Mouse (Mus musculus): ENCODE results near the gene B430305J03Rik.

Gene B430305J03Rik

DNA sequence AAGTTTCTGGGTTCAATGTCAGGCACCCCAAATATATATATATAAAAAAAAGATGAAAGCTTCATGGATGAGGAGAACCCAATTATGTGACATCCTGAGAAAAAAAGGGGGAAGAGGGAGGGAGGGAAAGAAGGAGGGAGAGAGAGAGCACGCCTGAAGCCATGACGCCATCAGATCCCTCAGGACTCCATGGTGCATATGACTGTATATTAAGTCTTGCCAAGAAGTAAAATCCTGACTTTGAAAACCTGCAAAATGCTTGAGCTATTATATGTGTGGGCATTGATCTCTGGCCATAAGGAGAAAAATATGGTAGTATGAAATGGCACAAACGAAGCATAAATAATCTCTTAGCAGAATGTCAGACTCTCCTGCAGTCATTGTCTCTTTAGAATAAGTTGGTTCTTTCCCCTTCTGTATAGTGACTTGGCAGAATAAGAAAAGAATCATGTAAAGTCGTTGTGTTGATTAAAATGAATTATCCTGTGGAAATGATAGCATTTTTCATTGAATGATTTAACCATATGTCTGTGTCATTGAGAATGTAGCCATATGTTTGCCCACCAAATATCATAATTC, 17.6 kb downstream of the B430305J03Rik start:
- no peak for DNase-seq (ENCODE audit: low spot score)

DNA sequence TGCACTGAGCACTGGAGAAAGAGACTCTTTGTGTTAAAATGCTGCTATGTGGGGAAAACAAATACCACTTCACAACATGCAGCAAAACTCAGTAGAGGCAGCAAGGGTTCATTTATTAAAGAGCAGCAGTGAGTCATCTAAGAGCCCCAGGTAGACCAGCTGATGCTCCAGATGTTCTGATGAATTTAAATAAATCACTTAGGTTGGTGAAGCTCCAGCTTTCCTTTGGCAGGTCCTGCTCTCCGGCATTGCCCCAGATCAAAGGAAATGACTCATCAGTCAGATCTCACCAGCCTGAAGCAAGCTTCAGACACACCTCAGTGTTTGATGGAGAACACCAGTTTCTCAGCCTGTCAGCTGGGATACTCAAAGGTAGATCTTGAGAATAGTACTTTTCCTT, 20.1 kb downstream of the B430305J03Rik start:
- DNase-seq (ENCODE audit: low spot score) = no peak

DNA sequence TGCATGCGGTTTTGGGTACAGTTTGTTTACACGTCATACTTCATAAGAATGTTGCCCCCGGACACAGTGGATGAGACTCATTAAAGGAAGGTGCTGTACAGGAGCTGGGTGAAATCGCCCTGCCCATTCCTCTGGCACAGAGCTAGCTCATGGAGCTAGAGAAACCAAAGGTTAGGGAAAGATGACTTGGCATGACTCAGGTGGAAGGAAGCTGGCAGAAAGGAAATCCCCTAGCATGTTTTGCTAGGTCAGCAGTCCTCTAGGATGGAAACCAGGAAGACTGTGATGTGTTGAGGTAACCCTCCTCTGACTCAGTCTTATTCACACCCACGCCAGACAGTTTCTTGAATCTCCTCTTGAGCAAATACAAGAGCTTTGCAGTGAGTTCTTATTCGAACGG, 21.7 kb downstream of the B430305J03Rik start:
- DNase-seq (ENCODE audit: low spot score) = peak; percentile 12

DNA sequence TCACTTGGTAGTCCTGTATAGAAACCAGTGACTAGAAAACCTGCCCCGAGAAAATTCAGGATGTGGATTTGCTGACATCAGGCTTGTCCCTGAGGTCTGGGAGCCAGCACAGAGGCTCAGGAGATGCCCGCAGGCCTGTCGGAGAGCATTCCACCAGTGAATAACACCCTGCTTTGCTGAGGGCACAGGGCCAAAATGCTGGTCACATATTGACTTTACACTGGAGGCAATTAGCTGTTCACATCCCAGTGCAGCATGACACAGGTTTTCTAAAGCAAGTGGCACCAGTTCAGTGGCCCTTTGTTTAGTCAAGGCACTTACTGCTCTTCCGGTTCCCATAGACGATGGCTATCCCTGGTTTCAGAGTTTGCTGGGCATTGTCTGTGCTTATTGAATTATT, 25.4 kb downstream of the B430305J03Rik start:
- DNase-seq (ENCODE audit: low spot score) = no peak

DNA sequence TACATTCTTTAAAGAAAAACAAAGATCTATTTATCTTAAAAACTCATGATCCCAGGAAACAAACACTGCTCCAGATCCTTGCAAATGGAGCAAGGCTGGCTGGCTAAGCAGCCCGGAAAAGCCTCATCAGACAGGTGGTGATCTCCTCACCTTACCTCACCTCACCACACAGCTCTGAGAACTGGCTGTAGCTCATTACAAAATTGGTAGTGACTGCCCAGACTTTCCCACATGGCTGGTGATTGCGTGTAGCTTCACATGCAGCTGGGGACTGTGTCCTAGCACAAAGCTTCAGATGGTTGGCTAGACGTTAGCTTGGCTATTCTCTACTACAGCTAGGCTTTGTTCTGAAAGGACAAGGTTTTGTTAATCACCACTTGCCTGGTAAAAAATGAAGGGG, 28.5 kb downstream of the B430305J03Rik start:
- no peak for DNase-seq (ENCODE audit: low spot score)

DNA sequence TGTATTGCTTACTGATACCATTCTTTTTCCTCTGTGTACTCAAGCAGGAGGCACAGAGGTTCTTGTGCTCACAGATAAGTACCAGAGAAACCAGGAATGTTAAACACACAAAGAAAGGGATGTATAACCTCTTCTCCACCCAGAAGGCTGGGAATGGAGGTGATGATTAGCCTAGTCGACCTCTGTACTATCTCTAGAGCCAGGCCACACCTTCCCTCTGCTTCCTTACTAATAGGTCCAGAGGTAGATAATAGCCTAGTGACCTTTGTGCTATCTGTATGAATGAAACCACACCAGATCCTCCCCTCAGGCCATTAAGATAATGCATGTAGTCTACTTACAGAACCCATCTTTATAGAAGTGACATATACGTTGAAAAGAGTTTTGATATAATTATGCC, 29.5 kb downstream of the B430305J03Rik start:
- no peak for DNase-seq (ENCODE audit: low spot score)

DNA sequence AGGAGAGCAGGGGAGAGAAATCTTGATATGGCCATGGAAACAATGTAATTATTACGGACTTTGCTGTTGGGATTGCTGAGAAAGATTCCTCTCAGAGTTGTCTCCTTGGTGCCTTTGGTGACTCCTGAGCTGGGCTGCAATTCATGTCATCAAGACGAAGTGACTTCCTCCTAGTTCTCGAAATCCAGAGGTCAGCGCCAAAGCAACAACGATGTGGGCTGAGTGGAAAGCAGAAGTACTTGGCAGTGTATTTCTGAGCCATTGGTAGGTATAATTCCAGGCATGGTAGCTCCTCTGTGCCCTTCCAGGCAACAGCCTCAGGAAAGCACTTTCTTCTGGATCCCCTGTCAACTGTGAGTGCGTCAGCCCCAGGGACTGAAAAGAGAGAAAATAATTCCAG, 44.1 kb downstream of the B430305J03Rik start:
- DNase-seq (ENCODE audit: low spot score) = no peak

DNA sequence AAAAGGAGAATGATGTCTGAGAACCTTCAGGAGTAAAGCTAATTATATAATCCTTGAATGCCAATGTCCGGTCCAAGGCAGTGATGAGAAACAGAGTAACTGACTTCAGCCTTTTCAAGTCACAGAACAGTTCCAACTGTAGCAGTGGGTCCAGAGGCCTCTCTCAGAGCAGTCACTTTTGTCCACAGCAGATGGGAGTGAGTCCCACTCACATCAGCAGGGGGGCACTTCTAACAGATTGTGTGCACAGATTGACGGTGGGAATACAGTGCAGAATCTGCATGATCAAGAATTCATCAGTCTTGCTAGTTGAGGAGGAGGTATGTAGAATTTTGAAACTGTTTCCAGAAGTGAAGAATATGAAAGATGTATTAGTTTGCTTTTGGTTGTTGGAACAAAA, 45.7 kb downstream of the B430305J03Rik start:
- DNase-seq (ENCODE audit: low spot score) = no peak

DNA sequence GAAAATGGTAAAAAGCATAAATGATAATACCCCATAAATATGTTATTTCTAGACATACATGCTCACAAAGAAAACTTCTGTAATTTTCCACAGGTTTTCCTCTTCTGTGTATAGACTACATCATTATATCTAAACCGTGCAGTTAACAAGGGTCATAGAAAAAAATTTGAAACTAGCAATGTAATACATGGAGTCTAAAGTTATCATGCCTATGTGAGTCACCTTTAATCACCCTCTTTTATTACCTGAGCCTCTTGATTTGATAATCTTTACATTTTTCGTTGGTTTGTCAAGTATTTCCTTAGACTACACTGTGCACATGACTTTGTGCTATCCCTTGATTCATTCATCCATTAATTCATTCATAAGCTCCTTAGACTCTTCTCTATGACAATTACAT, 50.7 kb downstream of the B430305J03Rik start:
- DNase-seq (ENCODE audit: low spot score) = no peak

All from lung, postnatal 25 days (tissue).